Mouse (Mus musculus) spleen, adult 2 months (tissue): Measurements from ENCODE around the gene Dpp6.

Source experiments
- CTCF ChIP-seq: fragments of 200-500 bp; IDR thresholded peaks from 2 replicates; pipeline ENCODE4 v1.5.1; 2011; ENCODE audit warnings: mild to moderate bottlenecking, inconsistent platforms; ENCODE audit not compliant: insufficient read depth, insufficient read length, insufficient replicate concordance; ENCODE audit errors: extremely low read depth
- POLR2A ChIP-seq: fragments of 200-500 bp; IDR thresholded peaks from 2 replicates; pipeline ENCODE4 v1.6.1; 2011; ENCODE audit warnings: low read depth, low read length, inconsistent platforms

DNA sequence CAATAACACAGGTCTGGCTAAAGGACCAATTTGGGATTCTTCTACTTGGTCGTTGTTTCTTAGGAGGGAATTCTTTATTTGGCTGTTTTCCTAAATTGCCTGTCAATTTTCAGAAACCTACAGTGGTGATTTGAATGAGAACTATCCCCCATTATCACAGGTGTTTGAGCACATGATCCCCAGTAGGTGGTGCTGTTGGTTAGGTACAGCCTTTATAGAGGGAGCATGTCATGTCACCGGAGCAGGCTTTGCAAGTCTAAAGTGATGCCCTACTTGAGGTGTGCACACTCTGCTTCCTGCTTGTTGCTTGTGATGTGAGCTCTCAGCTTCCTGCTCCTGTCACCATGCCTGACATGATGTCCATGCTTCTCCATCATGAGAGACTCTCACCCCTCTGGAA lies 870.3 kb downstream of the Dpp6 start:
- no peak for TF ChIP-seq CTCF
- TF ChIP-seq POLR2A = no peak
